Mouse (Mus musculus) limb, embryonic 11.5 days (tissue): ENCODE data around the gene Pip5k1a. TPM values are rescaled to one million over a fixed set of nuclear protein-coding genes. Genes with fewer than 3 reads are reported as not detected.
"Not testable (repeated sequence)": the region's sequence is repeated elsewhere in the genome, so short reads cannot be mapped to it uniquely, and the experiment has no call there.

ENCODE experiments used
- ATAC-seq: fragments of 200-750 bp; cut with Nextera tagmentation; 2 replicates; pipeline ENCODE4 v1.8.0; 2017; ENCODE audit warnings: low read depth; ENCODE audit not compliant: insufficient number of reproducible peaks, low FRiP score, low TSS enrichment
- DNase-seq: peaks from one replicate; pipeline ENCODE4 v3.0.0-alpha.2; 2015; ENCODE audit warnings: low spot score
- H3K27ac ChIP-seq: fragments of 300-500 bp; sonication (generic); replicated peaks from 2 replicates; pipeline ENCODE4 v1.5.1; 2014; ENCODE audit warnings: low read depth, mild to moderate bottlenecking, low read length
- H3K27me3 ChIP-seq: fragments of 300-500 bp; sonication (generic); 2 replicates; pipeline ENCODE4 v1.6.1; 2014; ENCODE audit warnings: mild to moderate bottlenecking, low read length, mixed read lengths; ENCODE audit not compliant: control insufficient read depth, insufficient read depth
- H3K36me3 ChIP-seq: fragments of 300-500 bp; sonication (generic); 2 replicates; pipeline ENCODE4 v1.6.1; 2014; ENCODE audit warnings: mild to moderate bottlenecking, low read length, moderate library complexity, mixed read lengths; ENCODE audit not compliant: control insufficient read depth, insufficient read depth
- H3K4me1 ChIP-seq: fragments of 300-500 bp; sonication (generic); 2 replicates; pipeline ENCODE4 v1.6.1; 2014; ENCODE audit warnings: low read length, mixed read lengths; ENCODE audit not compliant: control insufficient read depth, insufficient read depth
- H3K4me2 ChIP-seq: fragments of 300-500 bp; sonication (generic); 2 replicates; pipeline ENCODE4 v1.6.1; 2014; ENCODE audit warnings: low read depth, mild to moderate bottlenecking, moderate library complexity; ENCODE audit not compliant: severe bottlenecking
- H3K4me3 ChIP-seq: fragments of 300-500 bp; sonication (generic); 2 replicates; pipeline ENCODE4 v1.5.1; 2014; ENCODE audit warnings: low read depth, low read length
- H3K9ac ChIP-seq: fragments of 300-500 bp; sonication (generic); 2 replicates; pipeline ENCODE4 v1.6.1; 2014; ENCODE audit warnings: mild to moderate bottlenecking, low read length
- H3K9me3 ChIP-seq: fragments of 300-500 bp; sonication (generic); 2 replicates; pipeline ENCODE4 v1.6.1; 2016; ENCODE audit warnings: low read length; ENCODE audit not compliant: control insufficient read depth
- WGBS: fragments of 180-500 bp; shearing (Covaris S2); extraction: QIAGEN DNeasy Blood & Tissue Kit; methylation state at CpG from one replicate; pipeline ENCODE4 v1.1.7; 2014; 5-methylcytosine and 5-hydroxymethylcytosine counted together
- polyA plus RNA-seq: library from polyadenylated mRNA; unstranded; fragments of >200 nt; fragmentation: Nextera tagmentation; extraction: Ambion mirVana; gene quantifications from 2 replicates; pipeline ENCODE4 v1.2.1, GENCODE M21; 2014

The Pip5k1a gene
- polyA plus RNA-seq, 1 experiment from 2014 or later, result 15.4 TPM

DNA sequence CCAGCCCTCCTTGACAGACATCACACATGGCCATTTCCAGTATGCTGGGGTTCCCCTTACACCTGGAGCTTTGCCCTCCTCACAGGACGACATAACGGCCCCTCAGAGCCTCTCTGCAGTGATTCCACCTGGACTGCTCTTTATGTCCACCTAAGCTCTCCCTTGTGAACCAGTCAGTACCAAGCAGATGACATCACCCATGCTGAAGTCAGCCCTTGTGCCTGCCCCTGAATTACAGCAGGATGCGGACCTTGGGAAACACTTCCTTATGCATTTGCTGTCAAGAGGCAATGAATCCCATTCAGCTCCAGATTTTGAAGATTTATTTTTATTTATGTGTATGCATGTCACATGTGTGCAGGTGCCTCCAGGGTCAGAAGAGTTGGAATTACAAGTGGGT is 58.8 kb downstream of the Pip5k1a start:
- Histone ChIP-seq H3K4me1 (no peaks in the 10 kb centered on the region; the same call in 1 of the 2 replicates), H3K9me3 (no peaks in the 10 kb centered on the region), H3K27ac (no peak overlapping the region), H3K27me3 (no peaks in the 10 kb centered on the region), H3K4me2 (no peak overlapping the region), H3K36me3 (no peaks in the 10 kb centered on the region), H3K4me3 (no peak overlapping the region), H3K9ac (no peak overlapping the region)
- ATAC-seq (no peak), DNase-seq (no peak)
- 79% methylated on average over 3 of the region's 3 CpGs for WGBS

DNA sequence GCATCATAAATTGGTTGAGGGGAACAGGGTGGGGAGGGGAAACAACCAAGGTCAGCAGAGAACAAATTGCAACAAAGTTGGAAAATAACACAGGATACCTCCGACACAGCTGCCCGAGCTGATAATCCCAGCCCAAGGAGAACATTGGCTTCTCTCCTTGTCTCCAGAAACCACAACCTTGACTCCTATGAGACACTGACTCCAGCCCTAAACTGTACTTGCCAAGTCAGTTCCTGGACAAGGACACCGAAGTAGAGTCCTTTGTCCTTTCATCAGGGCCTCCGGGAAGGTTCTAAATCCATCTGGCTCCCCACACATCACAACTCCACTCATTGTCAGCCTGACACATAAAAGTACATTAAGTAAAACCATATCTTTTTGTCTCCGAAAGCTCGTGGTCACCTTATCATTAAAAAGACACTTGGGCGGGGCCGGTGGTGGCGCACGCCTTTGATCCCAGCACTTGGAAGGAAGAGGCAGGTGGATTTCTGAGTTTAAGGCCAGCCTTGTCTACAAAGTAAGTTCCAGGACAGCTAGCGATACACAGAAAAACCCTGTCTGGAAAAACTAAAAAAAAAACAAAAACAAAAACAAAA is 60.2 kb downstream of the Pip5k1a start:
- Histone ChIP-seq H3K27me3 (no peaks in the 10 kb centered on the region), H3K4me2 (no peak overlapping the region), H3K4me1 (peaks cover 1% of the 10 kb centered on the region), H3K9me3 (no peaks in the 10 kb centered on the region), H3K9ac (no peak overlapping the region), H3K36me3 (no peaks in the 10 kb centered on the region), H3K27ac (no peak overlapping the region), H3K4me3 (no peak overlapping the region)
- DNase-seq (no peak), ATAC-seq (no peak)
- 87% methylated on average over 11 of the region's 11 CpGs for WGBS

DNA sequence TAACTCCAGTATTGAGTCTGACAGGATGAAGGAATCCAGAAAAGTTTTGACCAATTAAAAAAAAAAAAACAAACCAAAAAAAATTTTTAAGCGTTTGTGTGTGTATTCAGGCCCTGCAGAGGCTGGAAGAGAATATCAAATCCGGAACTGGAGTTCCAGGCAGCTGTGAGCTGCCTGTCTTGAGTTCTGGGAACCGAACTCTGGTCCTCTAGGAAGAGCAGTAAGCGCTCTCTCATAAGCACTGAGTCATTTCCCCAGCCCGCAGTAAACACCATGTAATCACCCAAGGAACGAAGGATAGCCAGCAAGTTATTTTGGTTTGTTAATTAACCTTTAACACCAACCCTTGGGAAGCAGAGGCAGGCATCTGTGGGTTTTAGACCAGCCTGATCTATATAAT is 63.5 kb downstream of the Pip5k1a start:
- Histone ChIP-seq H3K27ac (no peak overlapping the region), H3K4me3 (no peak overlapping the region), H3K4me2 (no peak overlapping the region), H3K27me3 (no peaks in the 10 kb centered on the region), H3K9ac (no peak overlapping the region), H3K4me1 (peaks cover 5% of the 10 kb centered on the region), H3K9me3 (no peaks in the 10 kb centered on the region), H3K36me3 (no peaks in the 10 kb centered on the region; the same call in 1 of the 2 replicates)
- WGBS, result 52% methylated on average over 6 of the region's 6 CpGs
- DNase-seq (no peak), ATAC-seq (no peak)

DNA sequence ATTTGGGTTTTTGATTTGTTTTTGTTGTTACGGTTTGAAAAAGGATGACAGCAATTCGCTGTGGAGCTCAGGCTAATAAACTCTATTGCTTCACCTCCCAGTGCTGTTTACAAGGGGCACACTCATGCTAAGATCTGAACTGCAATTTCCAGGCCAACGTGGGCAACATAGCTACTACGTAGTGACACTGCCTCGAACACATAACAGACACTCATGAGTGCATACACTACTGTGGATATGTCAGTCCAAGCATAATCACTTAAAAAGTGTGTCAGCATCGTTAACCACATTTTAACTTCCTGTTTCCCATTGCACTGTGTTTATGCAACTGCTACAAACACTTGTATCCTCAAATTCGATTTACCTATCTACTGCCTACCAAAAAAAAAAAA is 63.9 kb downstream of the Pip5k1a start:
- Histone ChIP-seq H3K4me3 (peak overlapping the region; percentile 89; the same call in 1 of the 2 replicates), H3K4me1 (peaks cover 5% of the 10 kb centered on the region), H3K36me3 (no peaks in the 10 kb centered on the region; the same call in 1 of the 2 replicates), H3K9ac (no peak overlapping the region), H3K27ac (no peak overlapping the region), H3K27me3 (no peaks in the 10 kb centered on the region), H3K9me3 (no peaks in the 10 kb centered on the region), H3K4me2 (peak overlapping the region; percentile 40)
- DNase-seq (no peak), ATAC-seq (peak; percentile 65)
- 30% methylated on average over 7 of the region's 7 CpGs for WGBS

DNA sequence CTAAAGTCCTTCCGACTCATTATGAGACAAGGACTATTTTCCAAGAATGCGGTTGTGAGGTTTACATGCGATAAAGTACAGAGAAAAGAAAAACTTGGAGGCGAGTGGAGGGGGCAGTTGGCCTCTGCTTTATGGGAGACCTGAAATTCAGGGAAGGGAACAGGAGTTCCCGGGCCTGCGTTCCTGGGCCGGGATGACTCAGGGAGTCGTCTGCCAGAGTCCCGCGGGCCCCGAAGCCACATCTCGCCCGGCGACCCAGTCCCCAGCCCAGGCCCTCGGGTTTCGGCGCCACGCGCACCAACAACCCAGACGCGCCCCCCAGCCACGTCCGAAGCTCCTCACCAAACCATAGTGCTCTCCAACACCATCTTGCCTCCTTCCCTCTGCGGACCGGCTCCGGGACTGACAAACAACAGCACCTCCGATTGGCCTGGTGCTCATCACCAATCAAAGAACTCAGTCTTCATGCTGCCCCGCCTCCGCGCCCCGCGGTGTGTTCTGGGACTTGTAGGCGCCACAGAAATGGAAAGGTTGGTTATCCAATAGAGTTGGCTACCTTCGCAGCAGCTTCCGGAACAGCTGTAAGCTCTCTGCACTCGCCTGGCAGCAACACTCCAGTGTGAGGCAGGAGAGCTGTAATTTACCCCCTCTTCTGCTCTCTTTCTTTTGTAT is 64.4 kb downstream of the Pip5k1a start, which contains the start of gene Psmd4:
Gene Psmd4 (minus strand): TSS at position 449 of the 672 bp plus-strand sequence.
- peaks cover 5% of the 10 kb centered on the region for H3K4me1 ChIP-seq
- H3K36me3 ChIP-seq, result no peaks in the 10 kb centered on the region; the same call in 1 of the 2 replicates
- WGBS, result under 1% methylated on average over 36 of the region's 36 CpGs
- H3K4me3 ChIP-seq, result peak within 1 kb of the TSS; percentile 89
- peak; percentile 99 for DNase-seq
- 0 out of 2 replicates have a peak within 1 kb of the TSS, but pooled peaks have one; percentile 26 for H3K27ac ChIP-seq
- peak; percentile 98 for ATAC-seq
- peak within 1 kb of the TSS; percentile 71 for H3K4me2 ChIP-seq
- H3K27me3 ChIP-seq, result no peaks in the 10 kb centered on the region
- H3K9ac ChIP-seq, result peak within 1 kb of the TSS; percentile 84
- no peaks in the 10 kb centered on the region for H3K9me3 ChIP-seq

DNA sequence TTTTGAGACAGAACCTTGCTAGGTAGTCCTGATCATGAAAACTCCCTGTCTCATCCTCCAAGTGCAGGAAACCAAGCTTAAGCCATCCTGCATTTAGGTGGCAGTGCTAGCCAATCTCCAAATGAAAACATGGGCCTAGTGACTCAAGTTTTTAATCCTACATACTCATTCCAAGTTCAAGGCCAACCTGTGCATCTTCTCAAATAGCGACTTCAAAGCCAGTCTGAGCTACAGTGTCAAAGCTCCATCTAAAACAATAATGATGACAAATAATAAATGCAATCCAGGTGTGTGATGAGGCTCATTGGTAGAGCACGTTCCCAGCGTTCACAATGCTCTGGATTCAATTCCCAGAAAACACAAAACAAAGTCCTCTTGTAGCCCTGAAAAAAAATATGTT is 65.1 kb downstream of the Pip5k1a start:
- H3K27ac ChIP-seq, result no peak overlapping the region
- H3K9ac ChIP-seq, result peak overlapping the region; percentile 84

DNA sequence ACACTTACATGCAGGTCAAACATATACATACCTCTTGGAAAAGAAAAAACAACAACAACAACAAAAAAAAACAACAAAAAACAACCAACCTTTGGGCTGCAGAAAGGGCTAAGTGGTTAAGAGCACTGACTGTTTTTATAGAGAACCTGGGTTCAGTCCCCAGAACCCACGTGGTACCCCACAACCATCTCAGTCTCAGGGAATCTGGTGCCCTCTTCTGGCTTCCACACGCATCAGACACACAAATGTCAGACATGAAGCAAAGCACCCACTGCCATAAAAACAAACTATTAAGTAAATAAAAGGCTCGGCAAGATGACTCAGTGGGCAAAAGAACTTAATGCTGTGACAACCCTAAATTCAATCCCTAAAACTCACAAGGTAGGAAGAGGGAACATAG is 76.8 kb downstream of the Pip5k1a start:
- H3K4me3 ChIP-seq, result no peak overlapping the region
- peaks cover 29% of the 10 kb centered on the region for H3K36me3 ChIP-seq
- H3K4me1 ChIP-seq, result 0 out of 2 replicates have a peak, but pooled peaks cover 4% of the 10 kb centered on the region
- H3K4me2 ChIP-seq, result no peak overlapping the region
- 76% methylated on average over 3 of the region's 3 CpGs for WGBS
- no peak overlapping the region for H3K27ac ChIP-seq
- ATAC-seq, result no peak
- DNase-seq, result no peak
- no peaks in the 10 kb centered on the region for H3K27me3 ChIP-seq
- H3K9ac ChIP-seq, result no peak overlapping the region
- no peaks in the 10 kb centered on the region for H3K9me3 ChIP-seq

More for the DNA sequence above, 65.1 kb downstream of the Pip5k1a start:
- peak overlapping the region; percentile 71 for H3K4me2 ChIP-seq
- ATAC-seq, result no peak
- H3K36me3 ChIP-seq, result no peaks in the 10 kb centered on the region; the same call in 1 of the 2 replicates
- H3K9me3 ChIP-seq, result no peaks in the 10 kb centered on the region
- whole genome bisulfite sequencing, result 16% methylated on average over 3 of the region's 3 CpGs
- peaks cover 5% of the 10 kb centered on the region for H3K4me1 ChIP-seq
- H3K27me3 ChIP-seq, result no peaks in the 10 kb centered on the region
- DNase-seq, result no peak
- peak overlapping the region; percentile 89 for H3K4me3 ChIP-seq

DNA sequence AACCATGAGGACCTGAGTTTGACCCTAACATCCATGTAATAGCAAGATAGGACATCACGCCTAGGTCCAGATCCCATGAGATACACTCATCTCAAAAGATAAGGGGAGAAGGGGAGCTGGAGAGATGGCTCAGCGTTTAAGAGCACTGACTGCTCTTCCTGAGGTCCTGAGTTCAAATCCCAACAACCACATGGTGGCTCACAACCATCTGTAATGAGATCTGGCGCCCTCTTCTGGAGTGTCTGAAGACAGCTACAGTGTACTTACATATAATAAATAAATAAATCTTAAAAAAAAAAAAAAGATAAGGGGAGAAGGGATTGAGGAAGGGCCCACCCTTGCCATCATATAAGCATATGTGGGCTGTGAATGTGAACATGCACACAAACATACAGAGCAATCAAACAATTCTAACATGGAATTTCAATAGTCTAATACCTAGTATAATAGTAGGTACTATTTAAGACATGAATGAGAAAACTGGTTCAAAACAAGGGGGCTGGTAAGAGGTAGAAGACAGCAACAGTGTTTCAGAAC is 77.4 kb downstream of the Pip5k1a start:
- H3K27ac ChIP-seq, H3K4me2 ChIP-seq, DNase-seq, ATAC-seq, H3K27me3 ChIP-seq, H3K9me3 ChIP-seq, H3K4me3 ChIP-seq, H3K9ac ChIP-seq, H3K4me1 ChIP-seq: not testable (repeated sequence)
- H3K36me3 ChIP-seq, result peaks cover 23% of the 10 kb centered on the region; the same call in 1 of the 2 replicates
- WGBS, result 81% methylated on average over 3 of the region's 3 CpGs
